In genomic region chr7:98104481-98105435, GRCm38 (mm10) we compare ENCODE assay signal across 8 mouse cellular contexts. TPM values are rescaled to one million over a fixed set of nuclear protein-coding genes. Genes with fewer than 3 reads are reported as not detected.
DNase-seq lines count a peak whose midpoint lies in the region; ATAC-seq and TF ChIP-seq lines count a peak whose summit lies in the region.

No protein-coding gene starts in this region.

- H3K9ac ChIP-seq in hindbrain, embryonic 13.5 days, result peak overlapping the region; percentile 53; the same call in 1 of the 2 replicates
- H3K9ac ChIP-seq in hindbrain, embryonic 14.5 days, result no peak overlapping the region
- no peak overlapping the region for H3K9ac ChIP-seq in heart, embryonic 16.5 days (ENCODE audit: low read length)
- H3K9ac ChIP-seq in kidney, postnatal 0 days (ENCODE audit: low read depth, low read length), result 0 out of 2 replicates have a peak overlapping the region, but pooled peaks have one; percentile 24

- H3K4me2 ChIP-seq in hindbrain, embryonic 13.5 days, result no peak overlapping the region
- no peak overlapping the region for H3K4me2 ChIP-seq in hindbrain, embryonic 14.5 days (replicated peaks)
- H3K4me2 ChIP-seq in heart, embryonic 16.5 days (ENCODE audit: low read depth, low read length), result no peak overlapping the region
- H3K4me2 ChIP-seq in kidney, postnatal 0 days (ENCODE audit: low read length), result no peak overlapping the region; the same call in 1 of the 2 replicates

- no peaks in the 10 kb centered on the region for H3K9me3 ChIP-seq in hindbrain, embryonic 13.5 days
- no peaks in the 10 kb centered on the region for H3K9me3 ChIP-seq in hindbrain, embryonic 14.5 days (ENCODE audit: control insufficient read depth, low read length)
- no peaks in the 10 kb centered on the region for H3K9me3 ChIP-seq in heart, embryonic 16.5 days (replicated peaks; ENCODE audit: control insufficient read depth, low read length)
- H3K9me3 ChIP-seq in kidney, postnatal 0 days (replicated peaks; ENCODE audit: low read length), result no peaks in the 10 kb centered on the region

- H3K4me1 ChIP-seq in hindbrain, embryonic 13.5 days (replicated peaks), result peaks cover 28% of the 10 kb centered on the region
- H3K4me1 ChIP-seq in hindbrain, embryonic 14.5 days (replicated peaks; ENCODE audit: control insufficient read depth, insufficient read depth, low read length), result peaks cover 11% of the 10 kb centered on the region
- H3K4me1 ChIP-seq in heart, embryonic 16.5 days (ENCODE audit: control insufficient read depth, insufficient read depth, low read length), result peaks cover 16% of the 10 kb centered on the region
- peaks cover 10% of the 10 kb centered on the region for H3K4me1 ChIP-seq in kidney, postnatal 0 days (replicated peaks; ENCODE audit: insufficient read depth, low read length)

- 67% methylated on average over 16 of the region's 16 CpGs for WGBS in hindbrain, embryonic 13.5 days
- WGBS in hindbrain, embryonic 14.5 days, result 69% methylated on average over 16 of the region's 16 CpGs
- 51% methylated on average over 16 of the region's 16 CpGs for WGBS in heart, embryonic 16.5 days
- WGBS in kidney, postnatal 0 days, result 24% methylated on average over 16 of the region's 16 CpGs

- H3K36me3 ChIP-seq in hindbrain, embryonic 13.5 days, result no peaks in the 10 kb centered on the region
- no peaks in the 10 kb centered on the region for H3K36me3 ChIP-seq in hindbrain, embryonic 14.5 days (replicated peaks; ENCODE audit: control insufficient read depth, insufficient read depth)
- no peaks in the 10 kb centered on the region for H3K36me3 ChIP-seq in heart, embryonic 16.5 days (ENCODE audit: control insufficient read depth, insufficient read depth)
- H3K36me3 ChIP-seq in kidney, postnatal 0 days (ENCODE audit: insufficient read depth, low read length), result no peaks in the 10 kb centered on the region

- ATAC-seq in hindbrain, embryonic 13.5 days (ENCODE audit: low FRiP score), result no peak
- no peak for ATAC-seq in hindbrain, embryonic 14.5 days (ENCODE audit: low FRiP score)
- ATAC-seq in heart, embryonic 16.5 days (replicated peaks; ENCODE audit: extremely low read depth, insufficient read depth, low FRiP score), result peak; percentile 41
- ATAC-seq in kidney, postnatal 0 days (replicated peaks; ENCODE audit: low FRiP score, low read depth), result peak; percentile 87

- no peak for DNase-seq in hindbrain, embryonic 14.5 days (ENCODE audit: low spot score)
- peak; percentile 71 for DNase-seq in kidney, postnatal 0 days (ENCODE audit: low spot score)
- DNase-seq in lung, postnatal 10 days, result peak; percentile 43
- no peak for DNase-seq in ovary, postnatal 10 days (ENCODE audit: low spot score)
- no peak for DNase-seq in embryo, embryonic 10.5 days (ENCODE audit: low spot score)
- DNase-seq in right cerebral cortex, postnatal 10 days (ENCODE audit: low spot score in 2 of 2), result no peak

- 0 out of 2 replicates have a peak, but pooled peaks cover 3% of the 10 kb centered on the region for H3K27me3 ChIP-seq in hindbrain, embryonic 13.5 days
- H3K27me3 ChIP-seq in hindbrain, embryonic 14.5 days (ENCODE audit: control insufficient read depth, insufficient read depth, low read length), result no peaks in the 10 kb centered on the region
- H3K27me3 ChIP-seq in heart, embryonic 16.5 days (ENCODE audit: control insufficient read depth, insufficient read depth, low read length), result no peaks in the 10 kb centered on the region
- H3K27me3 ChIP-seq in kidney, postnatal 0 days (ENCODE audit: insufficient read depth, low read length), result no peaks in the 10 kb centered on the region

- no peak overlapping the region for H3K4me3 ChIP-seq in hindbrain, embryonic 13.5 days
- H3K4me3 ChIP-seq in hindbrain, embryonic 14.5 days (replicated peaks; ENCODE audit: low read length), result no peak overlapping the region
- no peak overlapping the region for H3K4me3 ChIP-seq in heart, embryonic 16.5 days (ENCODE audit: low read length)
- H3K4me3 ChIP-seq in kidney, postnatal 0 days (replicated peaks; ENCODE audit: low read depth, low read length), result no peak overlapping the region

- peak; percentile 8; the same call in 1 of the 2 replicates for TF ChIP-seq CTCF in kidney, postnatal 0 days (IDR thresholded peaks at IDR 0.05; ENCODE audit: low read depth)

- H3K27ac ChIP-seq in hindbrain, embryonic 13.5 days, result no peak overlapping the region; the same call in 1 of the 2 replicates
- H3K27ac ChIP-seq in hindbrain, embryonic 14.5 days, result no peak overlapping the region
- peak overlapping the region; percentile 66 for H3K27ac ChIP-seq in heart, embryonic 16.5 days (ENCODE audit: low read length)
- H3K27ac ChIP-seq in kidney, postnatal 0 days, result peak overlapping the region; percentile 90

RNA-seq across cellular contexts. Expression of gene Myo7a, which starts 14.6 kb away (rescaled TPM):
- polyA plus RNA-seq in hindbrain, embryonic 13.5 days (2015; fragmentation: Nextera tagmentation; extraction: Ambion mirVana), result 17.3 and 18.4 TPM in 2 replicates
- 20.0 and 24.3 TPM in 2 replicates for polyA plus RNA-seq in hindbrain, embryonic 14.5 days (2014; fragmentation: Nextera tagmentation; extraction: Ambion mirVana)
- 4.8 and 6.5 TPM in 2 replicates for polyA plus RNA-seq in heart, embryonic 16.5 days (2015; fragmentation: Nextera tagmentation; extraction: Ambion mirVana)
- polyA plus RNA-seq in kidney, postnatal 0 days (2015; fragmentation: Nextera tagmentation; extraction: Ambion mirVana), result 7.6 and 8.7 TPM in 2 replicates

RNA-seq across cellular contexts. Expression of gene Omp, which starts 40.5 kb away (rescaled TPM):
- polyA plus RNA-seq in hindbrain, embryonic 13.5 days (2015; fragmentation: Nextera tagmentation; extraction: Ambion mirVana), result 0.30 and 0.49 TPM in 2 replicates
- 0.31 and 0.32 TPM in 2 replicates for polyA plus RNA-seq in hindbrain, embryonic 14.5 days (2014; fragmentation: Nextera tagmentation; extraction: Ambion mirVana)
- polyA plus RNA-seq in heart, embryonic 16.5 days (2015; fragmentation: Nextera tagmentation; extraction: Ambion mirVana), result 0.17 and 0.26 TPM in 2 replicates
- 0.38 and 0.50 TPM in 2 replicates for polyA plus RNA-seq in kidney, postnatal 0 days (2015; fragmentation: Nextera tagmentation; extraction: Ambion mirVana)

Comparison
In these comparisons a context has a peak if more than half of its experiments do, and no peak if none do; other contexts are left out.
1. H3K9ac ChIP-seq: peak in hindbrain, embryonic 13.5 days (single experiment) and kidney, postnatal 0 days (single experiment); none in hindbrain, embryonic 14.5 days (single experiment) and heart, embryonic 16.5 days (single experiment).
2. ATAC-seq: peak in heart, embryonic 16.5 days (single experiment) and kidney, postnatal 0 days (single experiment); none in hindbrain, embryonic 13.5 days (single experiment) and hindbrain, embryonic 14.5 days (single experiment).
3. H3K27ac ChIP-seq: peak in heart, embryonic 16.5 days (single experiment) and kidney, postnatal 0 days (single experiment); none in hindbrain, embryonic 13.5 days (single experiment) and hindbrain, embryonic 14.5 days (single experiment).
4. DNase-seq: peak in kidney, postnatal 0 days (single experiment) and lung, postnatal 10 days (single experiment); none in hindbrain, embryonic 14.5 days (single experiment), ovary, postnatal 10 days (single experiment), embryo, embryonic 10.5 days (single experiment) and right cerebral cortex, postnatal 10 days (0 of 2).